Mouse (Mus musculus) layer of hippocampus, postnatal 25 days (tissue): Measurements from ENCODE around the gene Gm29776. TPM values are rescaled to one million over a fixed set of nuclear protein-coding genes. Genes with fewer than 3 reads are reported as not detected.

Experiments used
- DNase-seq, 2 experiments: peaks; one replicate each; pipeline ENCODE4 v3.0.0; 2022; ENCODE audit warnings: mixed read lengths in 2 of 2, low spot score in 1 of 2; ENCODE audit errors: extremely low spot score in 1 of 2
- microRNA-seq, 2 experiments: library from miRNA; unstranded; fragments of <30 nt; microRNA quantifications; one replicate each; pipeline ENCODE4 v1.2.0; 2021
- total RNA-seq, 2 experiments: library from RNA; stranded (reverse); gene quantifications; 2 replicates each; pipeline ENCODE4 v1.2.3; 2021

Gene Gm29776
- total RNA-seq, 2 experiments from 2014 or later, result not detected

- peak; percentile 68 to 72 for DNase-seq
Observed at GRCm38 (mm10) chr14:54653496-54653895, 45.1 kb downstream of the Gm29776 start.

GRCm38 (mm10) chr14:54652787-54653186, 45.8 kb downstream of the Gm29776 start:
- no peak for DNase-seq

- DNase-seq, result no peak
Observed at GRCm38 (mm10) chr14:54651556-54651955, 47.1 kb downstream of the Gm29776 start.

- peak in 1 of 2 experiments; percentile 86 for DNase-seq
Observed at GRCm38 (mm10) chr14:54650621-54651454, 47.8 kb downstream of the Gm29776 start.

DNA sequence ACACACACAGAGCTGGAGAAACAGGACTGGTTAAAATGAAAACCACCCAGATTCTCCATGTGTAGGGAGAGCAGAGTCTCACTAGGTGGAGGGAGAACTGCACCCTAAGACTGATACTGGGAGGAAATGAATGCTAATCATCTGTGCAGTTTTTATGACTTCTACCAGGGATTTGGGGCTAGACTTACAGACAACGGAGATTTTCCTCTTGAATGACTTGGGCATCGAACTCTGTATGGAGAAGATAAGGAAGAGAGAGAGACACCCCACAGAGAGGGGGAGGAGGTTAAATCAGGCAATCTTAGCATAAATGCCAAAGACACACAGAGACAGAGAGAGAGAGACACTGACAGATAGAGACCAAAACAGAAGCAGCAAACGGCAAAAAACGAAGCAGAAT, 50.7 kb downstream of the Gm29776 start:
- no peak for DNase-seq

- no peak for DNase-seq
Observed at GRCm38 (mm10) chr14:54646898-54647636, 51.6 kb downstream of the Gm29776 start.

- no peak for DNase-seq
Observed at GRCm38 (mm10) chr14:54646455-54646854, 52.2 kb downstream of the Gm29776 start.

DNA sequence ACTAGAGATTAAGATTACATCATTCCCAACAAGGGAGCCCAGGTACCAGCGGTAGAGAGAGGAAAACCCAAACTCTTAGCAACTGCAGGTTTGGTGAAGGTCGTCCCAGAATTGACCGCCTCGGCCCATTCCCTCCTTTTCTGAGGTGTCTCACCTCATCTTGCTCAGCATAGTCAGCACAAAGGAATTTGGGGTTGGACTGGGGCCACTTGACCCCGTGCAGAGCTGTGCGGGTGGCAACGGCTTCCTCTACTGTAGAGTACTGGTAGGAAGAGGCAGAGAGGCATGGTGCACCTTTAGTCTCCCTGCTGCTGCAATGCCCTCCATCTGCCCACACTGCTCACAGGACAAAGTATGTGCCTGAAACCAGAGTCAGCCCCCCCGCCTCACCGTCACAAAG, 54.3 kb downstream of the Gm29776 start:
- DNase-seq, result no peak

DNA sequence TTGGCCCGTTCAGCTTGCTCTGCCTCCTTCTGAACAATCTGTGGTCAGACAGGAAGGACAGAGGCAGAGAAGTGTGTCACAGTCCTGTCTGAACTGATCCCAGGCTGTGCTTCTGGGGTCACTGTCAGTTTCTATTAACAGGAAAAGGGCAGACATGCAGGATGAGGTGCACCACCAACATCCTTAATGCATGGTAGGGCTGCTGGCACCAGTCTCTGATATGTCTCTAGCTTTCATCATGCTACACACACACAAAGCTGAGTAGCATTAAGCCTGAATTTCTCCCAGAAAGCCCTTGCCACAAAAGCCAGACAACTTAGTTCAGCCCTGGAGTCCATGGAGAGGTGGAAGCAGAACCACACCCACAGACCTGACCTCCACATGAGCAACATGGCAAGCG, 55.6 kb downstream of the Gm29776 start:
- DNase-seq, result no peak

Small RNA genes within 50 kb of the gene (microRNA-seq; reads per million reads assigned to microRNA genes)
- 0.18 to 0.40 reads per million in 2 experiments for gene Mir6948

Other genes starting within 250 kb of the Gm29776 start
- 10 to 100 TPM; 32.1 to 34.6 TPM for gene Lrp10, start 234.7 kb downstream of the Gm29776 start, total RNA-seq
- 10 to 100 TPM; 22.6 to 23.0 TPM for gene Rem2, start 222.7 kb downstream of the Gm29776 start, total RNA-seq
- 10 to 100 TPM; 53.6 to 61.4 TPM for gene Prmt5, start 181.3 kb downstream of the Gm29776 start, total RNA-seq
- 1 to 10 TPM; 2.4 to 3.9 TPM for gene Haus4, start 144.2 kb downstream of the Gm29776 start, total RNA-seq
- 1 to 10 TPM; 1.3 to 2.4 TPM for gene Ajuba, start 121.3 kb downstream of the Gm29776 start, total RNA-seq
- gene 4931414P19Rik, start 92.8 kb downstream of the Gm29776 start, total RNA-seq, result 1 to 10 TPM; 5.4 to 8.4 TPM
- 100 to 1,000 TPM; 208 to 218 TPM for gene Psmb5, start 80.8 kb downstream of the Gm29776 start, total RNA-seq
- under 1 TPM; 0.16 to 0.32 TPM for gene Psmb11, start 77.4 kb downstream of the Gm29776 start, total RNA-seq
- gene Gm17606, start 57.9 kb downstream of the Gm29776 start, total RNA-seq, result not detected
- 10 to 100 TPM; 17.5 to 22.7 TPM for gene Cdh24, start 57.5 kb downstream of the Gm29776 start, total RNA-seq
- 10 to 100 TPM; 27.3 to 28.7 TPM for gene 1700123O20Rik, start 12.6 kb downstream of the Gm29776 start, total RNA-seq
- 100 to 1,000 TPM; 172 to 215 TPM for gene Acin1, start 11.9 kb downstream of the Gm29776 start, total RNA-seq
- not detected for gene Cebpe, start 13.3 kb upstream of the Gm29776 start, total RNA-seq
- gene Slc7a8, start 83.1 kb upstream of the Gm29776 start, total RNA-seq, result 10 to 100 TPM; 54.3 to 61.2 TPM
- gene Rnf212b, start 115.3 kb upstream of the Gm29776 start, total RNA-seq, result not detected
- gene Homez, start 172.1 kb upstream of the Gm29776 start, total RNA-seq, result 10 to 100 TPM; 21.9 to 23.6 TPM
- gene Ppp1r3e, start 178.7 kb upstream of the Gm29776 start, total RNA-seq, result 10 to 100 TPM; 19.4 to 22.6 TPM
- gene Bcl2l2, start 184.5 kb upstream of the Gm29776 start, total RNA-seq, result 100 to 1,000 TPM; 108 to 117 TPM
- gene Gm20521, start 184.6 kb upstream of the Gm29776 start, total RNA-seq, result 10 to 100 TPM in 1 of 2 experiments, 1 to 10 TPM in 1; 3.1 to 13.8 TPM
- 100 to 1,000 TPM; 193 to 262 TPM for gene Pabpn1, start 193.7 kb upstream of the Gm29776 start, total RNA-seq
- gene Slc22a17, start 214.3 kb upstream of the Gm29776 start, total RNA-seq, result 100 to 1,000 TPM; 715 to 737 TPM
- 10 to 100 TPM; 11.0 to 12.7 TPM for gene Efs, start 227.3 kb upstream of the Gm29776 start, total RNA-seq
- under 1 TPM in 1 of 2 experiments, not detected in 1; 0.59 TPM for gene Il25, start 233.9 kb upstream of the Gm29776 start, total RNA-seq
- gene Cmtm5, start 237.4 kb upstream of the Gm29776 start, total RNA-seq, result 10 to 100 TPM; 75.4 to 89.3 TPM